Mouse (Mus musculus): ENCODE results near the gene Grid2ip.

- no peak for TF ChIP-seq POLR2A (IDR thresholded peaks at IDR 0.05; ENCODE audit: borderline replicate concordance, low read depth, low read length)
- no peak for TF ChIP-seq CTCF (IDR thresholded peaks at IDR 0.05; ENCODE audit: low read depth, low read length)
Measured at GRCm38 (mm10) chr5:143441753-143442152, 84.6 kb downstream of the Grid2ip start.
